Mouse (Mus musculus): ENCODE results near the gene Cst6.

DNA sequence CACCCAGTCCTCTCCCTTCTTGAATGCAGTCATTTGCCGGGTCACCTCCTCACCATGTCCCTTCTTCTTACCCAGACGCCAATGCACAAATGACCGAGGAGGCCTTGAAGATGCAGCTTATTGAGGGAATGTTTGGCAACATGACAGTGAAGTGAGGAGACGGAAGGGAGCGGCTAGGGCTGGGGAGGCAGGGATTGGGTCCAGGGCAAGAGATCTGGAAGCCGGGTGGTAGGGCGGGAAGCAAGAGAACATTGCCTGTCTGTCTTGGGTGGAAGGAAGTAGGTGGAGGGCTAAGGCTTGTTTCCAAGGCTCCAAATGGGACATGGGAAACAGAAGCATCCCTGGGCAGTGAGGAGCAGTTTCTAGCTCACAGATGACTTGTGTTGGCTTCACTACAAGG, 8.0 kb downstream of the Cst6 start:
- TF ChIP-seq UBTF (IDR thresholded peaks at IDR 0.05; ENCODE audit: borderline replicate concordance, insufficient read depth, low read depth, low read length) (no peak), SMC3 (IDR thresholded peaks at IDR 0.05; ENCODE audit: low read depth, low read length) (no peak), ZKSCAN1 (IDR thresholded peaks at IDR 0.05; ENCODE audit: low read depth, low read length) (no peak)

All from MEL (cell line).